Mouse (Mus musculus): Measurements from ENCODE around the gene Gfm1. TPM values are rescaled to one million over a fixed set of nuclear protein-coding genes. Genes with fewer than 3 reads are reported as not detected.

The Gfm1 gene
- polyA plus RNA-seq, 2 experiments, result 30.4 to 40.9 TPM

GRCm38 (mm10) chr3:67479806-67480205 lies 49.9 kb downstream of the Gfm1 start:
- DNase-seq (ENCODE audit: low spot score) (no peak), ATAC-seq (ENCODE audit: low FRiP score, low read depth) (no peak)
- no peaks in the 10 kb centered on the region for H3K27me3 ChIP-seq (ENCODE audit: control insufficient read depth, insufficient read depth, low read length)
- no peak overlapping the region for H3K27ac ChIP-seq (replicated peaks; ENCODE audit: low read depth, low read length)
- H3K4me1 ChIP-seq (ENCODE audit: control insufficient read depth, insufficient read depth, low read length), result no peaks in the 10 kb centered on the region
- H3K9me3 ChIP-seq (ENCODE audit: control insufficient read depth, low read length), result no peaks in the 10 kb centered on the region
- no peak overlapping the region for H3K9ac ChIP-seq (ENCODE audit: low read depth, low read length, severe bottlenecking)
- 92% methylated on average over 11 of the region's 11 CpGs for WGBS
- H3K4me3 ChIP-seq (replicated peaks; ENCODE audit: low read length), result no peak overlapping the region
- no peak overlapping the region for H3K4me2 ChIP-seq (replicated peaks; ENCODE audit: low read depth, low read length, severe bottlenecking)
- no peak for TF ChIP-seq POLR2A (IDR thresholded peaks at IDR 0.05; ENCODE audit: borderline replicate concordance, extremely low read depth, insufficient read depth, insufficient read length)
- peaks cover 26% of the 10 kb centered on the region for H3K36me3 ChIP-seq (ENCODE audit: control insufficient read depth, insufficient read depth, low read length)

- H3K9me3 ChIP-seq (ENCODE audit: control insufficient read depth, low read length), result no peaks in the 10 kb centered on the region
- peaks cover 8% of the 10 kb centered on the region; the same call in 1 of the 2 replicates for H3K36me3 ChIP-seq (ENCODE audit: control insufficient read depth, insufficient read depth, low read length)
- H3K4me1 ChIP-seq (ENCODE audit: control insufficient read depth, insufficient read depth, low read length), result no peaks in the 10 kb centered on the region
- H3K9ac ChIP-seq (ENCODE audit: low read depth, low read length, severe bottlenecking), result no peak overlapping the region
- TF ChIP-seq POLR2A (IDR thresholded peaks at IDR 0.05; ENCODE audit: borderline replicate concordance, extremely low read depth, insufficient read depth, insufficient read length), result no peak
- no peak overlapping the region for H3K27ac ChIP-seq (replicated peaks; ENCODE audit: low read depth, low read length)
- no peaks in the 10 kb centered on the region for H3K27me3 ChIP-seq (ENCODE audit: control insufficient read depth, insufficient read depth, low read length)
- WGBS, result 85% methylated on average over 10 of the region's 10 CpGs
- no peak for DNase-seq (ENCODE audit: low spot score)
- no peak for ATAC-seq (ENCODE audit: low FRiP score, low read depth)
- no peak overlapping the region for H3K4me2 ChIP-seq (replicated peaks; ENCODE audit: low read depth, low read length, severe bottlenecking)
- H3K4me3 ChIP-seq (replicated peaks; ENCODE audit: low read length), result no peak overlapping the region
Observed at GRCm38 (mm10) chr3:67482400-67482799, 52.5 kb downstream of the Gfm1 start.

- H3K27ac ChIP-seq (replicated peaks; ENCODE audit: low read depth, low read length), result no peak overlapping the region
- no peaks in the 10 kb centered on the region for H3K9me3 ChIP-seq (ENCODE audit: control insufficient read depth, low read length)
- WGBS, result 92% methylated on average over 2 of the region's 2 CpGs
- no peaks in the 10 kb centered on the region for H3K4me1 ChIP-seq (ENCODE audit: control insufficient read depth, insufficient read depth, low read length)
- H3K4me3 ChIP-seq (replicated peaks; ENCODE audit: low read length), result no peak overlapping the region
- no peaks in the 10 kb centered on the region for H3K27me3 ChIP-seq (ENCODE audit: control insufficient read depth, insufficient read depth, low read length)
- no peaks in the 10 kb centered on the region for H3K36me3 ChIP-seq (ENCODE audit: control insufficient read depth, insufficient read depth, low read length)
- ATAC-seq (ENCODE audit: low FRiP score, low read depth) (no peak), DNase-seq (ENCODE audit: low spot score) (no peak)
- H3K9ac ChIP-seq (ENCODE audit: low read depth, low read length, severe bottlenecking), result no peak overlapping the region
- no peak overlapping the region for H3K4me2 ChIP-seq (replicated peaks; ENCODE audit: low read depth, low read length, severe bottlenecking)
- TF ChIP-seq POLR2A (IDR thresholded peaks at IDR 0.05; ENCODE audit: borderline replicate concordance, extremely low read depth, insufficient read depth, insufficient read length), result no peak
Observed at GRCm38 (mm10) chr3:67485233-67485632, 55.3 kb downstream of the Gfm1 start.

GRCm38 (mm10) chr3:67490156-67490555 lies 60.3 kb downstream of the Gfm1 start:
- Histone ChIP-seq H3K27ac (replicated peaks; ENCODE audit: low read depth, low read length) (no peak overlapping the region), H3K4me3 (replicated peaks; ENCODE audit: low read length) (no peak overlapping the region), H3K9ac (ENCODE audit: low read depth, low read length, severe bottlenecking) (no peak overlapping the region), H3K4me1 (ENCODE audit: control insufficient read depth, insufficient read depth, low read length) (no peaks in the 10 kb centered on the region), H3K4me2 (replicated peaks; ENCODE audit: low read depth, low read length, severe bottlenecking) (no peak overlapping the region), H3K9me3 (ENCODE audit: control insufficient read depth, low read length) (no peaks in the 10 kb centered on the region), H3K36me3 (ENCODE audit: control insufficient read depth, insufficient read depth, low read length) (no peaks in the 10 kb centered on the region), H3K27me3 (ENCODE audit: control insufficient read depth, insufficient read depth, low read length) (no peaks in the 10 kb centered on the region)
- DNase-seq (ENCODE audit: low spot score) (no peak), ATAC-seq (ENCODE audit: low FRiP score, low read depth) (no peak)
- no peak for TF ChIP-seq POLR2A (IDR thresholded peaks at IDR 0.05; ENCODE audit: borderline replicate concordance, extremely low read depth, insufficient read depth, insufficient read length)
- 48% methylated on average over 4 of the region's 4 CpGs for WGBS

- Histone ChIP-seq H3K27me3 (ENCODE audit: control insufficient read depth, insufficient read depth, low read length) (no peaks in the 10 kb centered on the region), H3K4me2 (replicated peaks; ENCODE audit: low read depth, low read length, severe bottlenecking) (no peak overlapping the region), H3K9ac (ENCODE audit: low read depth, low read length, severe bottlenecking) (no peak overlapping the region), H3K27ac (replicated peaks; ENCODE audit: low read depth, low read length) (no peak overlapping the region), H3K4me3 (replicated peaks; ENCODE audit: low read length) (no peak overlapping the region), H3K4me1 (ENCODE audit: control insufficient read depth, insufficient read depth, low read length) (no peaks in the 10 kb centered on the region), H3K9me3 (ENCODE audit: control insufficient read depth, low read length) (no peaks in the 10 kb centered on the region), H3K36me3 (ENCODE audit: control insufficient read depth, insufficient read depth, low read length) (no peaks in the 10 kb centered on the region)
- DNase-seq (ENCODE audit: low spot score) (no peak), ATAC-seq (ENCODE audit: low FRiP score, low read depth) (no peak)
- no peak for TF ChIP-seq POLR2A (IDR thresholded peaks at IDR 0.05; ENCODE audit: borderline replicate concordance, extremely low read depth, insufficient read depth, insufficient read length)
- 80% methylated on average over 8 of the region's 8 CpGs for WGBS
Observed at GRCm38 (mm10) chr3:67492086-67492869, 62.4 kb downstream of the Gfm1 start.
